Mouse (Mus musculus) lung, postnatal 10 days (tissue): ENCODE measurements at regions not wholly inside any gene's neighbourhood (a gene's known extent, or its start where the extent isn't known, plus 50 kb on each side); places are given as distances from the start of the nearest gene placed in this dataset.
A peak's percentile ranks its signal among the peaks of the same experiment; 100 is the strongest.
"Not testable (repeated sequence)": the region's sequence is repeated elsewhere in the genome, so short reads cannot be mapped to it uniquely, and the experiment has no call there.

ENCODE experiments used
- DNase-seq: peaks from one replicate; pipeline ENCODE4 v3.0.0; 2021

DNA sequence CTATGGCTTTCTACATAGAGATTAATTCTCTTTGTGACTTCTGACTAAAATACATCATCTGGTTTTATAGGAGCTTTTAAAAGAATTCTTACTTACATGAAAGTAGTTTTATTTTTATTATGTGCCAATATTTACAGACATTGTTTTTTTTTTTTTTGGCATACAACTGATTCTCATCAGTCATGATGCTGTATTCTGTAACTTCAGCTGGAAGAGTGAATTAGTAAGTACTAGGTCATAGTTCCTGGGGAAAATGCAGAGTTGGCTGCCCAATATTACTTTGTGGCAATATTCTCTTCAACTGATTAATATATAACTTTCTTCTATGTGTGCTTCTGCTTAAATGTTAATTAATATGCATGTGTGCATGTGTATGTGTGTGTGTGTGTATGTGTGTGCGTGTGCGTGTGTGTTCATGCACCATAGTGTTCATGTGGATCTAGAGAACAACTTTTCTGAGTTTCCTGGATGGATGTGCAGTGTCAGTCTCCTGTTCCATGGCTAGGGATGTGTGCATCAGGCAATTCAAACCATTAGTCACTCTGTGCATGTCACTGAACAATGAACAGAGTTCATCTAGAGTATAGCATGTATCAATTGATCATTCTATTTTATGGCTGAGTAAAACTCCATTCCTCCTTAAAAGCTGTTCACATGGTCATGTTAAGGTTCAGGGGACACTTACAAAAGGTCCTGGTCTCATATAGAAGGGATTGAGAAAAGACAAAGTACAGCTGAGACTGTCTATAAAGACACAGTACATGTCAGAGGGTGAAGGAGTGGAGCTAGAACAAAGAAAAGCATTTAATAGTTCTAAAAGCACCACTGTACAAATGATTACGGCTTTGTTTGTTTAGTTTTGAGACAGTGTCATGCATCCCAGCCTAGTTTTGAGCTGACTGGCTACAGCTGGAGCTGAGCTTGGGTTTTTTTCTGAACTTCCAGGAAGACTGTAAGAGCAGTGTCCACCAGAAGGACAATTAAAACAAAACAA, 431.8 kb downstream of the Lmo7 start:
- no peak for DNase-seq

- not testable (repeated sequence) for DNase-seq
These were observed 420.7 kb downstream of the Lmo7 start for GRCm38 (mm10) chr14:102150410-102150809.

DNA sequence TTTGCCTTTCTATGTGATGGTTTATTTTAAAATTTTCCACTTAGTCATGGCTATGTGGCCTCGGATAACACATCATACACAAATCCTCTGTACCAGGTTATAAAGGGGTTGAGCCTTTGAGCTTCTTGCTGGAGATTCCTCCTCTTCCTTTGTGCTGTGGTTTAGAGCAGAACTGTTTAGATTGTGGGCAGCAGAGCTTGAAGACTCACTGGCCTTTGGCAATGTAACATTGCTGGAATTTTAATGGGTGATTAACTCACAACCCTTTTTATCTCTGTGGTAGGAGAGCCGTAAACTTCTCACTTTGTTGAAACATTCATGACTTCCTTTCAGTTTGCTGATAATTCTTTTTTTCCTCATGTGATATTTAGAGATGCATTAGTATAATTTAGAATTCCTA, 413.0 kb downstream of the Lmo7 start:
- no peak for DNase-seq

- DNase-seq, result no peak
These were observed 409.2 kb downstream of the Lmo7 start for GRCm38 (mm10) chr14:102138936-102139335.

GRCm38 (mm10) chr14:102118166-102118565, 388.4 kb downstream of the Lmo7 start:
- DNase-seq, result no peak

- no peak for DNase-seq
These were observed 376.4 kb downstream of the Lmo7 start for GRCm38 (mm10) chr14:102106165-102106564.

DNA sequence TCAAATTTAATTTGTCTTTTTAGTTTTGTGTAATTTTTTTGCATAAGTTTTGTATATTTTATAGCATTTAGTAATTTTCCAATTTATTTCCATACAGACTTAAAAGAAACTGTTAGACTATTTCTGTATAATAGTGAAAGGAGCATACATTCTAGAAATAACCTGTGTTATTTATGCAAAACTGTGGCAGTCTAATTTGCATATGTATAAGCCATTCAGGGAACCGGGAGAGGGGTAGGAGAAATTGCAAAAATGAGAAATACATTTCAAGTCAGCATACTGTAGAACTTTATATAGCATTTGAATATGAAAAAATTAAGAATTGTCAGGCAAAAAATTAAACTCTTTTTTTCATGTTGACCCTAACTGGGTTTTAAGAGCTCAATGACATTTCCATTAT, 364.3 kb downstream of the Lmo7 start:
- DNase-seq, result no peak

DNA sequence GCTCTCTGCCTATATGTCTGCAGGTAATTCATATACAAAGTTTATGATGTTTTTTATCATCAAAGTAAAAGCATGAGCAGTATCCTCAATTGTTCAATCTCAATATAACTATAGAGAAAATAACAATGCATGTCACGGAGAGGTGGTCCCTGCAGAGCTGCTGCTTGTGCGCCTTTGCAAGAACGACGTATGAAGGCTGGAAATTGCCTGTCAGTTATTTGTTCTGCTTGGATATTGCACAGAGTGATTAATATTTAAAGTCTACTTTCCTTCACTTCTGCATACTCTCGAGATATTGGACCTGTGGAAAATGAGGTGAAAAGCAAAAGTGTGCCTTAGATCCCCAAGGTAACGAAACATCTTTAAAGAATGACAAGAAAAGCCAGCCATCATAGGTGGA, 362.8 kb downstream of the Lmo7 start:
- DNase-seq, result no peak

DNA sequence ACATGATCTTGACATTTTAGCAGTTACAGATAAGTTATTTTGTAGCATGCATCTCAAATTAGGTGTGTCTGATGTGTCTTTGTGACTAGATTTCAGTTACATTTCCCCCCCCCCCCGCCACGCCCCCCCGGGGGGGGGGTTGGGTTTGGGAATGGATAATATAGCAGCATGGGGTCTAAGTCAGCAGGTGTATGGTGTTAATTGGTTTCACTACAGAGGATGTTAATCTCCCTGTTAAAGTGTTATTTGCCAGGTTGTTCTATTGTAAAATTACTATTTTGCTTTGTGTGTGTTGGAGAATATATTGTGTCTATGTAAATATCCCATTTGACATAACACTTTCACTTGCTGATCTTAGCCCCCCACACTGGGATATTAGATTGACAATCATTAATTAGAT, 319.2 kb downstream of the Lmo7 start:
- no peak for DNase-seq

- no peak for DNase-seq
These were observed 318.7 kb downstream of the Lmo7 start for GRCm38 (mm10) chr14:102048485-102048884.

DNA sequence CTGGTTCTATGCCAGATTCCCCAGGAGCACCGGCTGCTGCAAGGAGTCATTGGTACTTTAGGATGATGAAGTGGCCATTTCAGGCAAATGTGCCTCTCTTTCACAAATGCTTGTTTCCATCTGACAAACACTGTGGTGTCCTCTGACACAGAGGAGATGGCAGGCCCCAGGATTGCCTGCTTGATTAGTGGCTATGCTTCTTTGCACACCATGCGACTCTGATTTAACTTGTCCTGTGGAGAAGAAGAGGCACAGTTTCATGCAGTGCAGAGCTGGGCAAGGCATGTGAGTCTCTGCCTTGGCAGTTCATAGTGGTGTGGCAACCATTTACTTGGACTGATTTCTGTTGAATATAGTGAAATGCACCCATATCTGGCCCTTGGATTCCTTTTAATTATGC, 308.4 kb downstream of the Lmo7 start:
- peak; percentile 14 for DNase-seq

GRCm38 (mm10) chr14:102037487-102037886, 307.7 kb downstream of the Lmo7 start:
- no peak for DNase-seq

DNA sequence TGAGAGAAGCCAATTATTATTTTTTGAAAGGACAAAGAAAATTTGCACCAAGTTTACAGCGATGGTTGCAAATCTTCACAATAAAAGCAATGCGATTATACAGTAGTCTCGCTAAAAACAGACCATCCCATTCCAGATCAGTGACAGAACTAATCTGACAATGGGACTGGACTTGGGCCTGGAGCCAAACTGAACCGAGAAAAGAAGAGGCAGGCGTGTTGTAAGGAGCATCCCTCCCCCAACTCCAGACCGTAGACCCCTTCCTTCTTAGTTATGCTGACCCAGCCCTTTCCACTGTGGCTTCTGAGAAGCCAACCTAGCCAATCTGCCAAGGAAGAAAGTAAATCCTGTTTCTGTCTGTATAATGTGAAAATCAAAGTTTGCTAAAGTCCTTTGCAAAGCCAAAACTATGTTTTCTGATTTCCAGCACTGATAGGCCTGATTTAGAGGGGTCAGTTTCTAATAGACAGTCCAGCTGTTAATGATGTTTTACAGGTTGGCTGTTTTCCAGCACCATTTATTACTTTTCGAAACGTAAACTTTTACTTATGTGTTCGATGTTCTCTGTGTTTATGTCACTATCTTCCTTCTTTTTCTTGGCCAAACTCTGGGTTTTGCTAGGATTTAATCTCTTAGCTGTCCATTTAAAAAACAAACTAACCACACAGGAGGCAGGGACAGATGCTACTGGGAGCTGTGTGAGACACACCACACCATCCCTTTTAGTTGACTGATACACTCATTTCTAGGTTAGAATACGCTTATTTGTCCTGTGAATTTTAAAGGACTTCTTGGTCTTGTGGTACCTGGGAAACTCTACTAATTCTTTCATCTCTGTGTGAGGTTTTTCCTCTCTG, 301.5 kb downstream of the Lmo7 start:
- peak; percentile 10 for DNase-seq

- no peak for DNase-seq
These were observed 294.9 kb downstream of the Lmo7 start for GRCm38 (mm10) chr14:102024646-102025045.

DNA sequence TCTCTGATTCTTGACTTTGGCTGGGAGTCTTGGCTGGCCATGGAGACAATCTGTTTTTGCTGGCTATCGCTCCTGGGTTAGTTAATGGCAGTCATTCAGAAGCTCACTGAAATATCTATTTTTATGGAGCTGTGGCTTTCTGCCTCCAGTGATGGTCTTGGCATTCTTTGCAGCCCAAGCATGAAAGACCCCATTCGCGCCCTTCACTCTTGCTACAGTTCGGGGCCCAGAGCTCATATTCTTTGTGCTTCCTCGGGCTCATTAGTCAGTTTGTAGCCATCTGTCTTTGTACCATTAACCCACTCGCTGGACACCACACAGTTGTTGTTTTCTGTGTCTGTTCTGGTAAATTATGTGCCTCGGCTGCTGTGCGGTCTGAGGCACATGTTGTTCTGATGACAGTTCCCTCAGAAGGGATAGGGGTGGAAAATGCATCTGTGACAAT, 290.4 kb downstream of the Lmo7 start:
- DNase-seq, result peak; percentile 22

- DNase-seq, result no peak
These were observed 289.6 kb downstream of the Lmo7 start for GRCm38 (mm10) chr14:102019320-102019719.

- no peak for DNase-seq
These were observed 286.8 kb downstream of the Lmo7 start for GRCm38 (mm10) chr14:102016572-102016971.

- DNase-seq, result no peak
These were observed 285.3 kb downstream of the Lmo7 start for GRCm38 (mm10) chr14:102014976-102015603.

DNA sequence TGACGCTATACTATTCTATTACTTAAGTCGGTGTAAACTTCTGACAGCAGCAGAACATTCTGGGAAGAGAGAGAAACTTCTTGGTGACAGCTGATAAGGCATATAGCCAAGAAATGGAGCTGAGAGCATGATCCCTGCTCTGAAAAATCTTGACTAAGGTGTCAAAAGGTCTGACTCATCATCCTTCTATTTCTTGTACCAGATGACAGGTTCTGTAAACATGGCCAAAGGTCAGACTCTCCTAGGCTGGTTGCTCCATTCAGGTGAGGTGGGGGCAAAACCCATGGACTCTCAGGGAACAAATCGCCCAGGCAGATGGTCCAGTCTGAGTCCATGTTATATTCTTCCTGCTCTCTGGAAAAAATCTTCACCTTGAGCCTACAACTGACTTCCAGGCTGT, 283.5 kb downstream of the Lmo7 start:
- no peak for DNase-seq

DNA sequence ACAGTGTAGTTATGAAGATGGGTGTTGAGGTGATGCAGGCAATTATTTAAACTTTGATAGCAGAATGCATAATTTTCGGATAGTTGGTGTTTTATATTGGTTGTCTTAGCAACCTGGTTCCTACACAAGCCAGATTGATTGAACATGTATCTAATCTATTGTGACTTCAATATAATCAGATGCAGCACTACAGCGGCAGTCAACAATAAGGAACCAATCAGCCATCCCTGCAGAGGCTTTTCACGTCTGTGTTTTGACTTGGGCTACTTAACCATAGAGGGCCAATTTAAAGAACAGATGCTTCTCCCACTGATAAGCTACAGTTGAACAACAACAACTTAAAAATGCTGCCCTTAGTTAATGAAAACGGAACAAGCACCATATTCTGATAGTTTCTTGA, 267.8 kb downstream of the Lmo7 start:
- DNase-seq, result no peak

DNA sequence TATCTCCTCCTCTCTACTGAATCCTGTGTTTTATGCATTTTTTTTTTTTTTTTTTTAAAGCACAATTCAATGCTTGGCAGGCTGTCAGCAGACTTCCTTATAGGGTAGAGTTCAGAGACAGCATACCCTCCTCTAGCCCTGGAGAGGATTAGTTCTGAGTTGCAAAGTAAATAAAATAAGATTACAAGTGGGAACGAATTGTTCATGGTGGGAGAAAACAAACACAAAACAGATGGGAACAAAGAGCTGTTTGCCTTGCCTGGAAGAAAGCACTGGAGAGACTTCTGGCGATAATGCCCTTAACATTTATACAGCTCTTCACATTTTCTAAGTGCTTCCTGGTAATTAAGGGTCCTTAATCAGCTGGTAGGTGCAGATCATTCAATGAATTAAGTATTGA, 254.6 kb downstream of the Lmo7 start:
- DNase-seq, result peak; percentile 4
